Mouse (Mus musculus) thymus, postnatal 4 days (tissue): ENCODE measurements around the gene Phf21a.
A peak's percentile ranks its signal among the peaks of the same experiment; 100 is the strongest.

Experiments
- DNase-seq: peaks from one replicate; pipeline ENCODE4 v3.0.0; 2021

Gene Phf21a

DNA sequence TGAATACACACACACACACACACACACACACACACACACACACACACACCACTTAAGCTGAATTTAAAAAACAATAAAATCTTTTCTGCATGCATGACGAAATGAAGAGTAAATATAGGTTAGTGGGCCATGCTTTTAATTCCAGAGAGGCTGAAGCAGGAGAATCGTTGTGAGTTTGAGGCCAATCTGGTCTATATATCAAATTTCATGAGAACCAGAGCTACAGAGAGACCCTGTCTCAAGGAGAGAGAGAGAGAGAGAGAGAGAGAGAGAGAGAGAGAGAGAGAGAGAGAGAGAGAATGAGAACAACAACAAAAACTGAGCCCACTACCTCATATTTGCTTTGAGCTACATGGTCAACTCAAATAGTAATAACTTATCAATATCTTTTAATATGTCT is at the start of gene Phf21a:
Gene Phf21a, plus strand, starts transcription at position 301 of the 400 bp plus-strand sequence.
- no peak for DNase-seq

DNA sequence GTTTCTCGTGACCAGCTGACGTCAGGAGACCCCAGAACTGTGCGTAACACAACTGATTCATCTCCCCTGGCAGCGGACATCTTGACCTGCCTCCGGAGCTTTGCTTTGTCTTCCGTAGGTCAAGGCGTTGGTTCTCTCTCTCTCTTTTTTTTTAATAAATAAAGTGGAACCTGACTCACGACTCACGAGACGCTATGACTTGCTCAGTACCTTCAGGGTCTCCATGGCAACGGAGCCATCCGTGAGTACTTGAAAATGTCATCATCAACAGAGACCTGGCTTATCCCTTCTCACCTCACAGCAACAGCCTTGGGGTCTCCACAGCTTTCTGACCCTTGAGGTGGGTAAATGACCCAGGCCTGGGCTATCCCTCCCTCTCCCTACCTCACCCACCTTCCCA is 49.6 kb upstream of the Phf21a start:
- no peak for DNase-seq

DNA sequence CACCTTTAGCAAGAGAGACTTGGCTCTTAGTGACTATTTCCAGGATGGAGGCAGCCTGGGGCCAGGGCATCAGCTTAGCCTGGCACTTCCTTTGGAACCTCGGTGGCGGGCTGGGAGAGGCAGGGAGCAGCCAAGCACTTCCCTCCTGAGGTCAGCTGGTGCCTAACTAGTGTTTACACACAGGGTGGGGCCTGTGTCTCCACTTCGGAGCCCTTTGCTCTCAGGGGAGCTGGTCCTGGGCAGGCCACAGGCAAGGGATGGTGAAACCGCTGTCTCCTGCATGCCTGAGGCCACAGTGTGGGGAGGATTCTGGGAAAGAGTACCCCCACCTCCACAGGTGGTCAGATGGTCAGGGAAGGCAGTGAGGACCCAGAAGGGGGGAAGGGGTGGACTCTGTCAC is 45.3 kb upstream of the Phf21a start:
- no peak for DNase-seq

DNA sequence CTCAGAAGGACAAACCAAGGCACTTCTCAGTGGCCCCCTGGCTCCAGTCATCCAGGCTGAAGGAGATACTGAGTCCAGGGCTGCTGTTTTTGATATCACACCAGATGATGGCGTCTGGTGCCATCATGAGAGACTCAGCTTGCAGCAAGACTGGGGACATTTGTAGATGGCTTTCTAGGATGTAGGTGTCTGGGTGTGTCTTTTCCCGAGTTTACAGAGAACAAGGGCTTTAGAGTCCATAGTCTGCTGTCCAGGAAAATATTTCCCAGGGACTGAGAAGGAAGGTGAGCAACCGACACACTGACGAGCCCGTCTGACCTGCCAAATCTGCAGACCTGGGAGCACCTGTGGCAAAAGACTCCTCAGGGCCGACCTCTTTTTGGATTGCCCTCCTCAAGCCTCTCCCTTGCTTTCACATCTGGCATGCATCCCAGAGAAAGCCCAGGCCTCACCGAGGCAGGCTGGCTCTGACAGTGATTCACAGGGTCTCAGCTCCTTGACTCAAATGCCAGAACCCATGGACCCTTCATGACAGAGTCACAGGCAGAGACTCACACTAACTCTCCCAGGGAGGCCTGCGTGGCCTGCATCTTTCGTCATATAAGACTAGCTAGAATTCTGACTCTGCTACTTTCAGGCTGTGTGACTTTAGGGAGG is 44.8 kb upstream of the Phf21a start:
- no peak for DNase-seq

DNA sequence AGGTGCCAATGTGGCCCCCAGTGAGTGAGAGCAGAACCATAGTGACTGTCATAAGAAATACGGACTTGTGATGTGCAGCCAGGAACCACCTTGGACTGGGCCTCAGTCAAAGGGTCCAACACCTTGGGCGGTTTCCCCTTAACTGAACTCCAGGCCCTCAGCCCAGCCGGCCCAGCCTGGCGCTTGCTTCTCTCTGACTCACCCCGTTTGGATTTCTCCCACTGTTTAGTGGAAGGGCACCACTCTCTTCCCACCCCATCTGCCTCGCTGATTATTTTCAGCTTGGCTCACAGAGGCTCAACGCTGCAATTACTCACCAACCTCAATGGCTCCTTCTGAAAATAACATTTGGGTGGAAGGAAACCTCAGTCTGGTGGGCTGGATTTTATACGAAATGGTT is 40.7 kb upstream of the Phf21a start:
- no peak for DNase-seq

DNA sequence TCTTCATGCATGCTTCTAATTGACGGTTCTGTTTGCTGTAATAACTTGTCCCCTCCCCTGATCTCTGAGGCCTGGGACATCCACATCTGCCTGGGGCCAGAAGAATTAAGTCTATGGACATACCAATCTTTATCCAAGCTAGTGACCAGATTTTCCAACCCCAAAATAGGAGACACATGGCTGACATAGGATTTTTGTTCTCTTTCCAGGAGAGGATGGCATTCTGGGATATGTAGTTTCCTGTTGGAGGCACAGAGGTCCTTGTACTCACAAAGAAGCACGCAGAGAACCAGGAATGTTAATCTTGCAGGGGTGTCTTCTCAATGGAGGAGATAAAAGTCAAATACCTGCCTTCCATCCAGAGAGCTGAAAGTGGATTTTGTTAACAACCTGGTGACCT is 40.2 kb upstream of the Phf21a start:
- DNase-seq: no peak

DNA sequence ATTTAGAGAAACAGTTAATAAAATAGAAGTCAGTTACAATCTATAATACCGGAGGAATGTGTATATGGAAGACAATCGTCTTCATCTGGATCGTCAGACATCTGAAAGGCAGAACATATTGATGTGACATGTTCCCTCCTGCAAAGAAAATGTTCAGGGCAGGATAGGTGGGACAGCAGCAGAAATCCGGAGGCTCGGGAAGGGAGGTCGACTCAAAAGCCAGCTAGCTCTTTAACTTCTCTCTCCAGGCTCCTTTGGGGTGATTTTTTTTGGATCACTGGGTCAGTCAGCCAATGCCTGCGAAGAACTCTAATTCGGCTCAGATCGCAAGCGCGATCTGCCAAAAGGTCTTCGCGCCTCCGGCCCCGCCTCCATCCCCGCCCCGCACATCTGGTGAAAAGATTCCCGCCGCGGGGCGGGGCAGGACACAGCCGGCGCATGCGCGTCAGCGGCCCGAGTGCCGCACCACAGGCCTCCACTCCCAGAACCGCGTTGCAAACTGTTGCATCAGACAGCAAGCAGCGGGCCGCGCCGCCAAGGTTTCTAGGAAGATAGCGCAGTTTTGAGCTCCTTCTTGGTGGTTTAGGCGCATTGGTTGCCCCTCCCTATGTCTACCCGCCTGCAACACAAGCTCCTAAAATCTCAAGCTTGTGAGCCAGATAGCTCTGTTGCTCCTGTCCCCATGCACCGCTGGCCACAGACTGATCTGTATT is 37.7 kb upstream of the Phf21a start:
- DNase-seq: peak; percentile 94

DNA sequence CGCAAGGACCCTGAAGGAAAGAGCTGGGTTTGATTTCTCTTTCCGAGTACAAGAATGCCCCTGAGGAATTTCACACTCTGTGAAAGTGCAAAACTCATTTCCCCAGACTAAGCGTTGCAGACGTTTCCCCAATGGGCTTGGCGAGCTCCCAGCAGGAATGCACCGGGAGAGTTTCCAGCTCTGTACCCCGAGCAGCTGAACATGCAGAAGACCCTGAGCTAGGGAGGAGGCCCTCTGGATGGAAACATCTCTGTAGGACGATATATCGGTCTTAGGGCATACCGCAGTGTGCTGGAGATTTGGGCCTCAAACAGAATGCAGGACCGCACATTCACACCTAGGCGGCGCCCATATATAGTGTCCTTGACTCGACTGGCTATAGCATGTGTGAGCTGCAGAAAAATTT is 37.1 kb upstream of the Phf21a start:
- peak; percentile 74 for DNase-seq

DNA sequence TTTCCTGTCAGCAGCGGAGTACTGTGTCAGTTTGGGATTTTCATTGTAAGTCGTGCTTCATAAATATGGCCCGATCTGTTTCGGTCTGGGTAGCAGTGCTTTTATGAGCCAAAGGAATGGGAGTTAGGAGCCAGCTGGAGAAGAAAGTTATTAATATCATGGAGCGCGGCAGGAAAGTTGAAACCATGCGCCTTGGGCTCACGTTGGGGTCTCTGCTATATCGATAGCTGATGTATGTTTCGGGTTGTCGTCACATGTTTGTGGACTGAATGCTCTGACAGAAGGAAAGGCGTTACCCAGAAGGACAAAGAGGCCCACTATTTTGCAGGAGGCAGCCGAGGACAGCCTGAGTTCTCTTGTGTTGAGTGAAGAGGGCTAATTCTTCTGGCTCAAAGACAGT is 36.2 kb upstream of the Phf21a start:
- DNase-seq: no peak

DNA sequence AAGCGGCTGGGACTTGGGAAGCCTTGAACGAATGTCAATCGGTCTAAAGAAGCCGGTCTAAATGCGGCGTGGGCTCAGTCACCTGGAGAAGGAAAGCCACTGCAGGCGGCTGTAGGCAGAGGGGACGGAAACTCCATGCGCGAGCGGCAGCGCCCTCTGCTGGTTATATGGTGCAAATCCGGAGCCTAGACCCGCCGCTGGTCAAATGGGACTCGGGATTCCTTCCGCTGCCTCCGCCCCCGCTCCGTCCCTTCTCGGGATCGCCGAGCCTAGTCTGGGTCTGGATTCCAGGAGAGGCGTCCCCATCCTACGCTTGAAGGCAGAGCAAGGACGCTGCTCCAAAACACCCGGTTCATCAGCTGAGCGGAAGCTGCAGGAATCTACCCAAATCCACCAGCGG is 34.4 kb upstream of the Phf21a start:
- DNase-seq: peak; percentile 92

DNA sequence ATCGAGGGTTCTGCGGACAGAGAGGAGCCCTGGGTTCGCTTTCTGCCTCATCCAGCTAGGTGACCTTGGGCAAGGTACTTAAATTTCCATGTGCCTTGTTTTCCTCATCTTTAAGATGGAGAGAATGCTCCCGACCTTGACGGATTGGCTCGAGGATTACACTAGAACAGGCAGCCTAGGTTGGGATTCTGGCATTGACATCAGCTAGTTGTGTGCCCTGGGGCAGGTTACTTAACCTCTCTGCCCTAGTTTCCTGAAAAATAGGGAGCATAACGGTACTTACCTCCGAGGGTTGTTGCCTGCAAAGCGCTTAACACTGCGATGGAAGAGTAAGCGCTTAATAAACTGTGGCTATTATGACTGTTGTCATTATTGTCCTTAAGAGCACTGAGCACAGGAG is 34.0 kb upstream of the Phf21a start:
- no peak for DNase-seq

DNA sequence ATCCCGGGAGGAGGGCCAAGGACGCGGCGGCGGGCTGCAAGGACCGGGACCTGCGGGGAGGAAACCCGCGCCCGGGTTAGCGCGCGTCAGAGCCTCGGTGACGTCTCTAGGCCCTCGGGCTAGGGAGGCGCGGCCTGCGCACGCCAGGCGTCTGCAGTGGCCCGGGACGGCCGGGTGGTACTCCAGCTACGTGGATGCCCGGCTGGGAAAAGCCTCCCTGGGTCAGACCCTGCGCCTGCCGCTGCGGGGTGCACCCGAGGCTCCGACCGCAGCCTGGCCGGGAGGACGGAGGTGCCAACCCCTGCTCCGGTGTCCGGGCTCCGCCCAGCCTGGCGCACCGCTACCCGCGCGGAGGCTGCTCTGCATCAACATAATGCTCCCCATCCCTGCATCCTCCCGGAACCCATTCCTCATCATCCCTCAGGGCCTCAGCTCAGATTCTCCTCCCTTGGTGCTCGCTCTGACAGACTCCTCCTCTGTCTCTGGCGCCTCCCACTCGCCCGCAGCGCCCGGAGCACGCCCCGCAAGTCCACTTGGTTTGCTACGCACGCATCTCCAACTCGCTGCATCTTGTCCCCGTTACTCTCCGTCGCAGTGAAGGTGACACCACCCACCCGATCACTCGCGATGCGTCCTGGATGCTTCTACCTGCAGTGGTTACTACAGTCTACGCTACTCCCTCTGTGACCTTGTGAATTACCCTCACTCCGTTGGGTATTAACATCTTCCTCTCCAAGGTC is 33.3 kb upstream of the Phf21a start:
- peak; percentile 59 for DNase-seq

DNA sequence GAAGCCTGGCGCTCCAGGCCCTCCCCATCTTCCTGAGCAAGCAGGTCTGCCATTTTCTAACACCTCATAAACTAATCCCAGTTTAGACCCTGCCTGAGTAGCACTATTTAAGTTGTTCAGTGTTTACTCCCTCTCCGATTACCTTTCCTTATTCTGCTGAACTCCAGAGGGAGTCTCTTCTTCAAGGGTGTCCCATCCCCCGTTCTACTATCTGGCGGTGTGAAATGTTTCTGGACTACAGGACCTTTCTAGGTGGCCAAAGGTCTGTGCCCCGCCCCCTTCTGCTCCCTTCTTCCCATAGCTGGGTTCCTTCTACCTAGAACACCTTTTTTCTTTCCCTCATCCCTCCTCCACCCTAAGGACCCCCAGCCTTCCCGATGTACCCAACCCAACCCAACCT is 32.6 kb upstream of the Phf21a start:
- DNase-seq: no peak

DNA sequence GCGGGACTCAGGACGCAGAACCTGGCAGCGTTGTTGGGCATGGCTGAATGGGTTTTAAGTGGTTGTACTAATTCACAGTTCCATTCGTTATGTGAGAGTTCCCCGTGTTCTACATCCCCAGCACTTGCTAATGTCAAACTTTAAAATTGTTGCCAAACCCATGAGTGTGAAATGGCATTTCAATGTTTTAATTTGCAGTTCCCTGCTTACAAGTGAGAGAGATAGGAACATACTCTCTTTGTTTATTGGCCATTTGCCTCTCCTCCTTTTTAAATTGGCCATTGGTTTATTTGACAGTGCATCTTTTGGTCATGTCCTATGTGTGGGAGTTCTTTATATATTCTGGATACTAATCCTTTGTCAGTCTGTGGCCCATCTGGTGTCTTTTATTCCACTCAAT is 31.6 kb upstream of the Phf21a start:
- DNase-seq: no peak

DNA sequence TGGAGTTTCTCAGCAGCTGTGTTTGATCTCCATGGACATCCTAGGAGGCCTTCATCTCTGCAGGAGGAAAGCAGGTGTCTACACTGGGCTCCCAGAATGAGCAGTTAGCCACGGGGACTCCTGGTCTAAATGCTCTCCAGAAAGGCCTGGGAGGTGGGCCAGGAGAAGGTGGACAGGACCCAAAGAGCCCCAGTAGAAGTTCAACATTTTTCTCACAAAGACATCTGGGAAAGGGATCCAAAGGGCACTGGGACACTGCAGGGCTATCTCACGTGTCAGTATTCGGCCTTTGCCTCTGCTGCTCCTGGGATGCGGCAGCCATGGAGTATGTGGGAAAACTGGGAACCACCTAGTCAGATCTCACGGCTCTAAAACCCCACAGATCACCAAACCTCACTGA is 29.8 kb upstream of the Phf21a start:
- no peak for DNase-seq

DNA sequence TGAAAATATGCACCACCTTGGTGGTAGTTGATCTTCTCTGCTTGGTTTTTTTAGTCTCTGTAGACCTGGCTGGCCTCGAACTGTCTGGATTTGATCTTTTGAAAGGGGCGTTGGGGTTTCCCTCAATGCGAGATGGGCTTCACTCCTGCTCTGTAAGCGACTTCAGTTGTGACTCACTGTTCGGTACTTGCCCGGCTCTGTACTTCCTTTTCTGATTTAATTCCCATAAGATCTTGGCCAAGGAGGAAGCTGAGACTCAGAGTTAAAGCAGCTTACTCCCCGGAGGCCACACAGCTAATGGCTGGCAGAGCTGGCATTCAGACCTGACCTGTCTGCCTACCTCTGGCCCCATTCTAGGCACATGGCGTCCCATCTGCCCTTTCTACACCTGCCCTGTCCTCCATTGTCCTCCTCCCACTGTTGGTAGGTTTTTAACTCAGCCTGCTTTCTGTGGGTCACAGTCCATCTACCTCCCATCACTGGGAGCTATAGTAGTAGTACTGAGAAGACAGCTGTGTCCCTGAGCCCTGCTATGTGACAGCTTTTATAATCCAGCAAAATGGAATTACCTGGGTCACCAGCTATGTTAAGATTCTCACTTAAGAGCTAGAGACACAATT is 27.5 kb upstream of the Phf21a start:
- no peak for DNase-seq

DNA sequence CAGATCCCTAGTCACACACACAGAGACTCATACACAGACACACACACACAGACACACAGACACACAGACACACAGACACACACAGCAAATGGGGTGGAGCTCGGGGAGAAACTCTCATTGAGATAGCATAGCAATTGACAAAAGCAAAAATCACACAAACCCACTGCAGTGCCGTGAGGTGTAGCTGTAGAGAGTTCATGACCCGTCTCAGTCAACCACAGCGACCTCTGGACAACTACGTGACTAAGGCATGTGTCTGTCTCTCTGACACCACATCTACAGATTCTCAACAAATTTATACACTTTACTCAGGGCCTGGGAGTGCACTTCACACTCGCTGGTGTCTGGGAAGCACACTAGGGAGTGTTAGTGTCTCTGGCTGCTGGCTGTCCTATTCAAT is 27.0 kb upstream of the Phf21a start:
- DNase-seq: no peak

DNA sequence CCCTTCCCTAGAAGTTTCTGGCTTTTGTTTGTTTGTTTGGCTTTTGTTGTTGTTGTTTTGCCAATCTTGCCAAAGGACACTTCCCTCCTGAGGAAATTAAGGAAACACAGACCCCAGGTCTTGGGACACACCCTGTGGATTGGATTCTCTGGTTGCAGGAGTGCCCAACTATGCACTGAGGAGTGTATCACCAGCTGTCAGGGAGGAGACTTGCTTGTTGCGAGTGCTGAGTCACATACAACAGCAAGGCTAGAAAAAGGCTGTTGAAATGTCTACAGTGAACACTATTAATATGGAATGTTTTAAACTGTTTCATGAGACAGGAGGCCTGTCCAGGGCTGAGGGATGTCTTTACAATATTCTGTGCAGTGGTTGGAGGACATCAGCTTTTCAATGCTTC is 26.0 kb upstream of the Phf21a start:
- DNase-seq: no peak

DNA sequence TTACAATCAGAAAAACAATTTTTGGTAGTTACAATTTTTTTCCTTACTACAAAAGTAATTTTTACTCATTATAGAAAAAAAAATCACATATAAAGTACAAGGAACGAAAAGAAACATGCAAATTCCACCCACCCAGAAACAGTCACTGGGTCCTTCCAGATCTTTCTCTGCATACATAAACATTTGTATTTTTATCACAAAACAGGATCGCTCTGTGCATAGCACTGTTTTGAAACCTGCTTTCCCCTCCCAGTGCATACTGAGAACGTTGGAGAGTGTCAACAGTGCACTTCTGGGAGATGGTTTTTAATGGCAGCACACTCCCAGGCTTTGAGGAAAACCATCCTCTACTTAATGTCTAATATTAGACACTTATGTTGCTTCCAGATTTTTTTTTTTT is 25.3 kb upstream of the Phf21a start:
- DNase-seq: no peak

DNA sequence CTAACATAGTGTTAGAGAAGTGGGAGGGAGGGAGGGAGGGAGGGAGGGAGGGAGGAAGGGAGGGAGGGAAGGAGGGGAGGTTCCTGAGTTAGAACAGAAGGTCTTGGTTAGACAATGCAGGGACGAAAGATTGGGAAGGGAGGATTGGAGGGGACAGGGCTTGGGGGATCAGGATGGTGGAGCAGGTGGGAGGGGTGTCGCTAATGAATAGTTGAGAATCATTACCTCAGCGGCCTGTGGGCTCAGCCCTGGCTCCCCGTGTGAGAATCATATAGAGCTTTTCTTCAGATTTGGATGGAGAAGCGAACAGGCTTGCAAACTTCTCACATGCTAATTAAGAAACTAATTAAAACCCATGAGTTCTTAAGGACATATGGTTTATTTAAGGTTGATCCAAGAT is 23.3 kb upstream of the Phf21a start:
- no peak for DNase-seq

DNA sequence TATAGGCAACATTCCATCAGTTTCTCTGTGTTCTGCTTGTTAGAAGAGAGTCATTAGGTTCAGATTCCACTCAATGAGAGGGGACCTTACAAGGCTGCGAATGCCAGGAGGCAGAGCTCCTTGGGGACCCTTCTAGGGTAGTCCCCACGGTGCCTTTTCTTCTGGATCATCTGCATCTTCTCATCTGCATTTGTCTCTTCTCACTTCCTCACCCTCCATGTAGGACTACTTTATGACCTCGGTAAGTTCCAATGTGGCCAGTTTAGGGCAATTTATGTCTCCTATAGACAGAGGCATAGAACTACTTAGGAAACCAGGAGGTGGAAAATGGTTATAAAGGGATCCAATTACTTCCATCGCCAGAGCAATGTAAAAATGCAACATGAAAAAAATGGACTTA is 21.8 kb upstream of the Phf21a start:
- no peak for DNase-seq

DNA sequence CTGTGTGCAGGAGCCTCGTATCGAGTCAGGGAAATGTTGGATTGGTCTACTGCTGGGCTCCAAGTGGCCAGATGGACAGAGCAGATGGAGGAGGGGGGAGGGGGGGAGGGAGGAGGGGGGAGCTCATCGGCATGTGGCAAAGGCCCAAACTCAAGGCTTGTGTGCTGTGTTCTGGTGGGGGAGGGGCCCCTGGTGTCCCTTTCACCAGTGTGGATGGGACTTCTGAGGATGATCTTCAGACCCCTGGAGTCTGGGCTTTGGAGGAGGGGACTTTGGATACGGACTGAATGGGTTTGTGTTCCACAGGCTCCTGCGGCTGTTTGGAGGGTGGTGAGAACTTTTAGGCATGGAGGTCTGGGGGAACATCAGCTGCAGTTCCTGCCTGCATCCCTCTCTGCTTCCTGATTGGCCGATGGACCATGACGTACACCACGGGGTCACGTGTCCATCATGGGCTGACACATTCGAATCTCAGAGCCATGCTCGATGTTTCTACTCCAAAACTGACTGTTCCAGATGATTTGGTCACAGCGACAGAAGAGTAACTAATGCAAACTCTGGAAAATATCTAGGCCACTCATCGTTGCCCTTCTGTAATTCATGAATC is 16.7 kb upstream of the Phf21a start:
- DNase-seq: no peak

DNA sequence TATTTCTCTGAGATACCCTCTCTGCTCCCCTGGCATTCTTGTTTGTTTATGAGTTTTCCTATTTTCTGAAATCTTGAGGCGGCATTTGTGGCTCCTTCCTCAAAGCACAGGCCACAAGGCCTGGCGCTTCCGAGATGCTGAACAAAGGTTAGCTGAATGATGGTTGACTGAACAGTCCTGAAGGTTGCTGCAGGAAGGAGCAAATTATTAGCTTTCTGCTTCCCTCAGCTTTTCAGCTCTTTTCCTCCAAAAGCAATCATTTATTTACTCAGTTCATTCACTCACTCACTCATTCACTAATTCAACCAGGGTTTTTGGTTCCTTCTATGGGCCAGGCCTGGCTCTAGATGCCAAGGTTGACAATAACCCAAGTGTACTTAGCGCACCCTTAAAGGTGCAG is 10.7 kb upstream of the Phf21a start:
- DNase-seq: no peak
